In genomic region chr2:137808401-137809230, GRCm38 (mm10) we compare ENCODE assay signal across 11 mouse cellular contexts.
A peak's percentile ranks its signal among the peaks of the same experiment; 100 is the strongest.
DNase-seq lines count a peak whose midpoint lies in the region; ATAC-seq lines count a peak whose summit lies in the region.
"Had no signal": no experiment of that assay in that cellular context is flagged by ENCODE, and none has a peak within 500 bp of the region (broad histone marks: within the 10 kb centered on the region; RNA-seq: fewer than 3 reads in every experiment).

No protein-coding gene starts in this region.

- H3K4me1 ChIP-seq in forebrain, embryonic 11.5 days (replicated peaks; ENCODE audit: control insufficient read depth, insufficient read depth, low read length): no peaks in the 10 kb centered on the region; the same call in 1 of the 2 replicates
- peaks cover 7% of the 10 kb centered on the region for H3K4me1 ChIP-seq in hindbrain, embryonic 15.5 days (replicated peaks)
- H3K4me1 ChIP-seq in kidney, embryonic 16.5 days (ENCODE audit: insufficient read depth, low read length): no peaks in the 10 kb centered on the region

- peak overlapping the region; percentile 66 for H3K27ac ChIP-seq in forebrain, embryonic 11.5 days (ENCODE audit: low read depth, low read length)
- H3K27ac ChIP-seq in hindbrain, embryonic 15.5 days (replicated peaks): peak overlapping the region; percentile 39
- no peak overlapping the region for H3K27ac ChIP-seq in kidney, embryonic 16.5 days (ENCODE audit: low read length)
- H3K27ac ChIP-seq: liver, embryonic 14.5 days had no signal

- H3K36me3 ChIP-seq in forebrain, embryonic 11.5 days (ENCODE audit: control insufficient read depth, insufficient read depth, low read length): no peaks in the 10 kb centered on the region
- no peaks in the 10 kb centered on the region for H3K36me3 ChIP-seq in hindbrain, embryonic 15.5 days
- no peaks in the 10 kb centered on the region for H3K36me3 ChIP-seq in kidney, embryonic 16.5 days (ENCODE audit: insufficient read depth, low read length)

- H3K9me3 ChIP-seq in forebrain, embryonic 11.5 days (ENCODE audit: control insufficient read depth, low read length): no peaks in the 10 kb centered on the region
- H3K9me3 ChIP-seq in hindbrain, embryonic 15.5 days: no peaks in the 10 kb centered on the region
- no peaks in the 10 kb centered on the region for H3K9me3 ChIP-seq in kidney, embryonic 16.5 days (ENCODE audit: low read length)

- H3K4me3 ChIP-seq in forebrain, embryonic 11.5 days (ENCODE audit: low read depth, low read length): no peak overlapping the region
- peak overlapping the region; percentile 14; the same call in 1 of the 2 replicates for H3K4me3 ChIP-seq in hindbrain, embryonic 15.5 days
- H3K4me3 ChIP-seq in kidney, embryonic 16.5 days (ENCODE audit: low read length): no peak overlapping the region

- peak; percentile 54 for DNase-seq in embryo, embryonic 10 days (ENCODE audit: low spot score)
- DNase-seq in forebrain, embryonic 11.5 days (ENCODE audit: low spot score): peak; percentile 69
- peak; percentile 18 for DNase-seq in neural tube, embryonic 10.5 days (ENCODE audit: extremely low spot score, low spot score)
- DNase-seq in urinary bladder, postnatal 25 days (ENCODE audit: low spot score): no peak
- no peak for DNase-seq in urinary bladder, adult 2 months (ENCODE audit: low spot score)
- DNase-seq: thymus, adult 18-20 months had no signal

- peak overlapping the region; percentile 16 for H3K9ac ChIP-seq in forebrain, embryonic 11.5 days (ENCODE audit: low read length)
- 0 out of 2 replicates have a peak overlapping the region, but pooled peaks have one; percentile 5 for H3K9ac ChIP-seq in hindbrain, embryonic 15.5 days
- H3K9ac ChIP-seq in kidney, embryonic 16.5 days (replicated peaks; ENCODE audit: low read length): no peak overlapping the region
- H3K9ac ChIP-seq: liver, embryonic 14.5 days had no signal

- peak overlapping the region; percentile 27; the same call in 1 of the 2 replicates for H3K4me2 ChIP-seq in forebrain, embryonic 11.5 days (ENCODE audit: low read depth, low read length, severe bottlenecking)
- H3K4me2 ChIP-seq in hindbrain, embryonic 15.5 days: peak overlapping the region; percentile 50
- H3K4me2 ChIP-seq in kidney, embryonic 16.5 days (replicated peaks; ENCODE audit: low read depth, low read length): no peak overlapping the region

- ATAC-seq in forebrain, embryonic 11.5 days (replicated peaks; ENCODE audit: low FRiP score): peak; percentile 92
- peak; percentile 73 for ATAC-seq in hindbrain, embryonic 15.5 days (ENCODE audit: low FRiP score, low read depth)
- ATAC-seq in activated CD4-positive, CD25-positive, alpha-beta regulatory T cell, adult 4 months: no peak
- no peak for ATAC-seq in kidney, embryonic 16.5 days (ENCODE audit: low FRiP score, low TSS enrichment)
- ATAC-seq: intestine, postnatal 0 days had no signal

- no peaks in the 10 kb centered on the region for H3K27me3 ChIP-seq in forebrain, embryonic 11.5 days (ENCODE audit: control insufficient read depth, insufficient read depth, low read length)
- no peaks in the 10 kb centered on the region for H3K27me3 ChIP-seq in hindbrain, embryonic 15.5 days
- H3K27me3 ChIP-seq in kidney, embryonic 16.5 days (ENCODE audit: insufficient read depth, low read length): no peaks in the 10 kb centered on the region

- 32% methylated on average over 13 of the region's 13 CpGs for WGBS in forebrain, embryonic 11.5 days
- 26% methylated on average over 13 of the region's 13 CpGs for WGBS in hindbrain, embryonic 15.5 days
- WGBS in kidney, embryonic 16.5 days: 90% methylated on average over 13 of the region's 13 CpGs

Comparison
In these comparisons a context has a peak if more than half of its experiments do, and no peak if none do; other contexts are left out.
1. DNase-seq: peak in embryo, embryonic 10 days (single experiment), forebrain, embryonic 11.5 days (single experiment) and neural tube, embryonic 10.5 days (single experiment); none in urinary bladder, postnatal 25 days (single experiment) and urinary bladder, adult 2 months (single experiment).
2. ATAC-seq: peak in forebrain, embryonic 11.5 days (single experiment) and hindbrain, embryonic 15.5 days (single experiment); none in activated CD4-positive, CD25-positive, alpha-beta regulatory T cell, adult 4 months (single experiment) and kidney, embryonic 16.5 days (single experiment).